Mouse (Mus musculus) kidney, postnatal 10 days (tissue): ENCODE results near the gene Mob3c.
A peak's percentile ranks its signal among the peaks of the same experiment; 100 is the strongest.

Experiments
- DNase-seq: peaks from one replicate; pipeline ENCODE4 v3.0.0; 2021; ENCODE audit warnings: mixed read lengths

Mob3c gene

GRCm38 (mm10) chr4:115835576-115835975, 7.7 kb downstream of the Mob3c start:
- DNase-seq, result no peak

GRCm38 (mm10) chr4:115838196-115838595, 10.3 kb downstream of the Mob3c start:
- DNase-seq, result no peak

DNA sequence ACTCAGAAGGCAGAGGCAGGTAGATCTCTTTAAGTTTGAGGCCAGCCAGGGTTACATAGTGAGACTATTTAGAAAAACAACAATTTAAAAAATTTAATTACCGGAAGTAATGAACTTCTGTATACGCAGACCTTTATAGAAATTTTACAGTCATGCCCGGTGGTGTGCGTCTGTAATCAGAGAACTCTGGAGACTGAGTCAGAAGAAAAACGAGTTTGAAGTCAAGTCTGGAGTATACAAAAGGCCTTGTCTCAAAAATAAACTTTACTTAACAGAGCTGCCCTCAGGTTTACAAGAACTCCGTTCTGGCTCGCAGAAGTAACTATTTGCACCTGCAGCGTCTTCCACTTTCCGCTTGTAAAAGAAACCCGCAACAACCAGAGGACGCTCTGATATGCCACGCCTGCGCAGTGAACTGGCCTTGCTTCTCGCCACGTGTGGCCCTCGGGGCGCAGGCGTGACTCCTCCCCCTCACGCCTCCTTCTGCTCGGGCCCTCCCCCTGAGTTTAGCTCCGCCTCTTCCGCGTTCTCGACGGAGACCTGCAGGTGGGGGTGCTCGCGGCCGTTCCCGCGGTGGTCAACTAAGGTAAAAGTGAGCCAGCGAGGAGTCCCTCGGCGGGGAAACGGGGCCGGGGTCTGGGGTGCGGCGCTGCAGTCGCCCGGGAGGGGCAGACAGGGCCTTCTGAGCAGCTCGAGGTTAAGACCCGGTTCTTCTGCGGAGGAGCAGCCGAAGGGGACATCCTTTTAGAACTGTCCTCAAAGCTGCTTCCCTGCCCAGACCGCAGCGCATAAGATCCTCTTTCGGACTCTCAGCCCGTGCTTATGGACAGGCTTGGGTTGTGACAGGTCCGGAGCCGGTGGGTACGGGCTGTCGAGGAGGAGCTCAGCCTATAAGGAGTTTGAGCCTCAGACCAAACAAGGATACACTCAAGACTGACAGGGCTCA, 11.1 kb downstream of the Mob3c start, which contains the start of gene Mknk1:
Mknk1 (plus strand) TSS at position 503 of the 946 bp plus-strand sequence.
- peak; percentile 96 for DNase-seq

- DNase-seq, result peak; percentile 20
These were observed 12.1 kb downstream of the Mob3c start for GRCm38 (mm10) chr4:115839956-115840355.

DNA sequence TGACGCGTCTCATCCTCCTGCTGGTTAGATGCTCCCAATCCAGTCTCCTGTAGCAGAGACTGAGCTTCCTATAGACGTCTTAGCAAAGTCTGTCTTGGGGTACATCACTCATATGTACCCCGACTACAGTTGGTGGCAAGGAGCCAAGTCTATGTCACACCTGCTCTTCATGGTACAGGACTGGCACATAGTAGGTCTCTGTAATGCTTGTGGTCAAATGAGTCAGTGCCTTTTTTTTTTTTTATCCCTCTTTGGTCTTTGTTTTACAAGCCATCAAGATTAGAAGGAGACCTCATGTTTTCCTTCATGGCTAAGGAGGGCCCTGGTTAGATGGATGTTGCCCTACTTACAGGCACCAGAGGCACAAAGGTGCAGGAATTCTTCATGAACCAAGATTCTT, 12.9 kb downstream of the Mob3c start:
- DNase-seq, result no peak

- no peak for DNase-seq
These were observed 18.8 kb downstream of the Mob3c start for GRCm38 (mm10) chr4:115846656-115847055.

- DNase-seq, result no peak
These were observed 19.5 kb downstream of the Mob3c start for GRCm38 (mm10) chr4:115847377-115847776.

DNA sequence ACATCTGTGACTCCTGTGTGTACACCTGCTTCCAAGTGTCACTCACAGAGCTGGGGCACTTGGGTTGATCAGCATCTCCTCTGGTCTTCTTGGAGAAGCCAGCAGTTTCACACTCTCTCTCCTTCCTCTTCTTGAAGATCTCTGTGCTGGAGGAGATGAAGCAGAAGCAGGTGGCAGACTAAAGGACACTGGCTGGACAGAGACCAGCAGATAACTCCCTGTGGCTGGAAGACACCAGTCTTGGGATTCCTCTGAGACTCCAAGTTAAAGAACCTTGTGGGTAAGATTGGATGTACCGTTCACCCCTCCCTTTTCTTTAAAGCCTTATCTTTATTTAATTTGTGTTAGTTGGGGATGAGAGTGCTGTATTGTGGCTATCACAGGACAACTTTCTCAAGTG, 20.2 kb downstream of the Mob3c start:
- DNase-seq, result no peak

DNA sequence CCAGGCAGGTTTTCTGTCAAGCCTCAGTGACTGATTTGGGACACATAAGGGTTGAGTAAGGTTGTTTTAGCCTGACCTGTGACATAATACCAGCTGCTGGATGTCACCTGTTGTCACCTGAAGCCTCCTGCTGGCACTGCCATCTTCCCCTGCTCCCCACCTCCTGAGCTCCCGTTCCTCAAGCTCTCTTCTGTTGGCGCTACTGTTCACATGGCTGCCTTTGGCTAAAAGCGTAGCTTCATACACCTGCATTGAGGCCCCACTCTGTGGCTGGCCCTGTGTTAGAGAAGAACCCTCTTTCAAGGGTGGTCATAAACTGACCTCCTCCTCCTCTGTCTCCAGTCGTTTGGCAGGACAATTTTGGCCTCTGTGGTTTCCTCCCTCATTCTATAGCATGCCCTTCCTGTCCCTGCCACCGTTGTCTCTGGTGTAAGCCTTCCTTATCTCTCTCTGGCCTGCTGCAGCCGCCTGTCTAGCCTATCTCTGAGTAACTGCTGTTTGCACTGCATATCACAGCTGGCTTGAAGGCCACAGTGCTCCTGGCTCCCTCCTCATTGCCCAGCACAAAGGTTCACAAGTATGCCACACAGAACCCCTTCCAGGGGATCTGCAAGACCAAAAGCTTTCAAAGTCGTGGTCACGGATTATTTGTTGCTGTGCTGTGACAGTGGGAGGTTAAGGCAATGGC, 21.2 kb downstream of the Mob3c start:
- DNase-seq, result no peak

GRCm38 (mm10) chr4:115850111-115850510, 22.2 kb downstream of the Mob3c start:
- DNase-seq, result no peak

DNA sequence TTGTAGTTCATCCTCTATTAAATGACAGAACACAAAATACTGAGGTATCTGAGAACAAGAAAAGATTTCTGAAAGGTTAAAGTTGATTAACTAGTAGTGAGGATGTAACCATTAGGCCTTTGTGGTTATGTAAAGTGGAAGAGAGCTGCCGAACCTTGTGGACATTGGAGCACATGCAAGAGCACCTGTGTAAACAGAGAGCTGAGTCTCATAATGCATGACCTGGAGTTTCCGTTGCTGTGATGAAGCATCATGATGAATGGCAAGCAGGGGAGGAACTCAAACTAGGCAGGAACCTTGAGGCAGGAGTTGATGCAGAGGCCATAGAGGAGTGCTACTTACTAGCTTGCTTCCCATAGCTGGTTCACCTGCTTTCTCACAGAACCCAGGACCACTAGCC, 22.7 kb downstream of the Mob3c start:
- no peak for DNase-seq

DNA sequence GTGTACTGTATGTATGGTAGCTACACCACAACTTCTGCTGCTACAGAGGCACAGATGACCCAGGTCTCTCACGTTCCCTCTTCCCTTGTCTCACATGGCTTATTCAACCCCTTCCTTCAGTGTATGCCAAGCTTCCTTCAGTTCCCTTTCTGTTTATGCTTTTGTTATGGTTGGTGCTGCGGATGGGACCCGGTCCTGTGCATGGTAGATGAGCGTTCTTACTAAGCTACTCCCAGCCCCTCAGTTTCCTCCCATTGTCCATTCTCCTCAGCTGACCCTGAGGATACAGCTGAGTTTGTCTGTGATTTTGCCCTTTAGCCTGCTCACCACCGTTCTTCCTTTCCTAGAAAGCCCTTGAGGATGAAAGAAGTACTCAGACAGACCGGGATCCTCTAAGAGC, 23.7 kb downstream of the Mob3c start:
- no peak for DNase-seq

GRCm38 (mm10) chr4:115855100-115855499, 27.2 kb downstream of the Mob3c start:
- DNase-seq, result no peak

GRCm38 (mm10) chr4:115855609-115856008, 27.7 kb downstream of the Mob3c start:
- DNase-seq, result no peak

- no peak for DNase-seq
These were observed 28.4 kb downstream of the Mob3c start for GRCm38 (mm10) chr4:115856282-115856681.

DNA sequence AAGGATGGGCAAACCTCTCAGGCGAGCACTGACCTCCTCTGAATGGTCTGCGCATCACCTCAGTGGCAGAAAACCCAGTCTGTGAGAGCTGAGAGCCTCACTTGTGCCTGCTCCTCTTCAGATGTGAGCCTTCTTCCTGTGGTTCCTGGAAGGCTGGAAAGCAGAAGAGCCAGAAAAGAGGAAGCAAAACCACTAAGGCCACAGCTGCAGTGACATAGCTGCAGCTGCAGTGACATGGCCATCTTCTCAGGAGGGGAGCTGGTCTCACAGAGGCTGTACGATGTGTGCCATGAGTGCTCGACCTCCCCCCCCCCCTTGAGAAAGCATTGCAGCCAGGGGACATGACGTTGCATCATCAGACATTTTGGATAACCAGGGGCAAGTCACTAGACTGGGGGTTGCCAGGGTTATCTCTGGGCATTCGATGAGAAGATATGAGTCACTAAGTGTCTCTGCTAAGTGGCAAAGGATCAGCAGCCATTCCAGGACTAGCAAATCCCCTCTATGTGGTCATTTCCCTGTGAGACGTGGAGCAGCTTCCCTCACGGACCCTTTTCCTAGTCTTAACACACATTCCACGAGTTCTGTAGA, 29.5 kb downstream of the Mob3c start:
- no peak for DNase-seq

GRCm38 (mm10) chr4:115863352-115863751, 35.5 kb downstream of the Mob3c start:
- no peak for DNase-seq

DNA sequence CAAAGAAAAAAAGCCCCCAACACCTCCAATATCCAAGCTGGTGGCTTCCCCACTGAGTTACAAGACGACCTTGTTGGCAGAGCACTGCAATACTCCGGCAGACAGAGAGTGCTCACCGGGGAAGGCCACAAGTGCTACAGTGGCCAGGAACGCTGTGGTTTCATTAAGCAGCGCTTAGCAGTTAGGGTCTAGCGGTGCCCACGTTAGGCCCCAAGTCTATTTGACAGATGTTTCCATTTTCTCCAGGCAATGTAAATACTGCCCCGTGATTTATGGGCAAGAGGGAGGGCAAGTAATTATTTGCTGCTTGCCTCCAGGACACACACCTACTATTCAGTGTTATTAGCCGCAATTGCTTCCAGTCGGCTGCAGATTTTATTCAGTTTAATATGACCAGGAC, 36.0 kb downstream of the Mob3c start:
- no peak for DNase-seq

GRCm38 (mm10) chr4:115869512-115870210, 41.8 kb downstream of the Mob3c start:
- DNase-seq, result no peak

DNA sequence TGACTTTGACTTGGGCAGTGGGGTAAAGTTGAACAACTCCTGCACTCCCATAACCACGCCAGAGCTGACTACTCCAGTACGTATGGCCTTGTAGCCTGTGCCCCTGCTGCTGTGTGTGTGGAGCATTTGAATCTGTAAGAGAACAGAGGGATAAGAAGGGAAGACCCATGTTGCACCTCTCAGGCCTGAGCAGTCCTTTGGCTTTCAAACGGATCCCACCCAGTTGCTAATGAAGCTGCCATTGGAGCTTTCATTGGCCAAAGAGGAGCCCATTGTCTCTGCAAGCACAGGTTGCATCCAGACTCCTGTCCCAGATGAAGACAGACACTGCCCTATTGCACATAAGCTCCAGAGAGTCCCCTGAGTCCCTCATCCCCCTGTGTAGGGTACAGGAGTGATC, 45.3 kb downstream of the Mob3c start:
- no peak for DNase-seq

DNA sequence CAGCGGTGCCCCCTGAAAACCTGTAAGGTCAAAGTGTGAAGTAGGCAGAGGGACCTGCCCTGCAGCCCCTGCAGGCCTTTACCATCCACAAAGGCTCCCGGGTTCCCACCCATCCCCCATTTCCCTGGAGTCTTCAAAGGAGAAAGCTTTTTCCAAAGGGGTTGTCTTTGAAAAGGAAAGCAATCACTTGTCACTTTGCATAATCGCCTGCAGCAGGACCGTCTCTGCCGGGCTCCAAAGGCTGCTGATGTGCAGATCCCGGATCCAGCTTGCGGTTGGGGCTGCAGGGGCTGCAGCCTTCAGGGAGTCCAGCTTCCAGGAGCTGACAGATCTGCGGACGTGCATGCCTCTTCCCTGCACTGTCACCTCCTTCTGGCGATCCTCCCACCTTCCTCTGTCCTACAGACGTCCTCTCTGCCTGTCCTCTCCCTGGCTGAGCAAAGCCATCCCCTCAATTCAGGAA, 50.4 kb downstream of the Mob3c start:
- DNase-seq, result peak; percentile 19

- DNase-seq, result no peak
These were observed 50.9 kb downstream of the Mob3c start for GRCm38 (mm10) chr4:115878828-115879227.

DNA sequence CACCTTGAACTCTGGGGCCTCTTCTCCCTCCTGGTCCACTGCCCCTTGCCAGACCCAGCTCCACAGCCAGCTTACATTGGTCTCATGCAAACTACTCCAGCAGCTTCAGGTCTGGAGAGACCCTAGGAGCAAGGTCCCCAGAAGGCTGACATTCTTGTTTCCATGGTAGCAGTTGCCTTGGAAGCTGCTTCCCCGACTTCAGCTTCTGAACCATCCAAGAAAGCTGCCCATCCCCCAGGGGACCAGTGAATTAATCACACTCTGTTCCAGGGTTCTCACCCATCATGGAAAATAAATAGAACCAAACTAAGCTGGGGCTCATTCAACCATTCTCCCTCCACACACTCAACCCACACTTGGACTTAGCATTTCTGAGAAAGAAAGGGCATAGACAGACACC, 53.3 kb downstream of the Mob3c start:
- no peak for DNase-seq
